Mouse (Mus musculus) C2C12 (cell line): ENCODE results near the gene Nabp1.

Experiments
- CEBPB ChIP-seq: IDR thresholded peaks from one replicate; pipeline ENCODE4 v1.6.1; 2011; ENCODE audit warnings: low read depth, mild to moderate bottlenecking, control low read depth, moderate library complexity
- CTCF ChIP-seq: IDR thresholded peaks from one replicate; pipeline ENCODE4 v1.5.1; 2011; ENCODE audit not compliant: control insufficient read depth, insufficient read depth, insufficient read length
- MYOD1 ChIP-seq: IDR thresholded peaks from one replicate; pipeline ENCODE4 v1.6.1; 2011; ENCODE audit warnings: low read depth; ENCODE audit not compliant: control insufficient read depth, insufficient read length
- MYOG ChIP-seq: IDR thresholded peaks from one replicate; pipeline ENCODE4 v1.6.1; 2011; ENCODE audit not compliant: control insufficient read depth, insufficient read length; ENCODE audit errors: extremely low read depth
- USF1 ChIP-seq: IDR thresholded peaks from one replicate; pipeline ENCODE4 v1.6.1; 2011; ENCODE audit warnings: low read depth, mild to moderate bottlenecking, control low read depth, moderate library complexity

DNA sequence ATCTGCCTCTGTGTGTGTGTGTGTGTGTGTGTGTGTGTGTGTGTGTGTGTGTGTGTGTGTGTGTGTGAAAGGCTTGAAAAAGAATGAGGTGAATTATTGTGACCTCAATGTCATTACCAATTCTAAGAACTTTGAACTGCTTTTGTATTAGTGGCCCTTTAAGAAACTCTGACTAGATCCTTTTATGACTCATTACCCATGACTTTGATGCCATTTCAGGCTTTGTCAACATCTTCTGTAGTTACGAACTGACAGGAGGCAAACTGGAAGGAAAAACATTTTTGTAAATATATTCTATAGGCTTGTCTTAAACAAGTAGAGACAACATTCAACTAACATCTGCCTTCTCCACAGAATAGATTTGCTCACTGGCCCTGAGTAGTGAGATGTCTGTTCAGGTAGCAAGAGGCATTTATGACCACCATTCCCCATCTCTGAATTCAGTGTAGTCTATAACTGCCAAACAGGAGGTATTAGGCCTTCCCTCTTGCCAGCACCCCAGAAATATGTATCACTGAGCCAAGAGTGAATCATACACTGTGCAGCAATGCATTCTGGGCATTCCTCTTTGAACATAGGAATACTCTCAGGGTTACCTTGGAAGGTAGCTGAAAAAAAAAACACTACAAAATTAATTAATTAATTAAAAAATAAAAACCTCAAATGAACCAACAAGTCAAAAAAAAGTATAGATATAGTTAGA, 47.5 kb upstream of the Nabp1 start:
- TF ChIP-seq MYOG (no peak), CTCF (no peak), USF1 (no peak), MYOD1 (no peak), CEBPB (no peak)
